Mouse (Mus musculus) mouse embryonic stem cell (cell line): ENCODE measurements around the gene F830045P16Rik.

ENCODE experiments used
- in situ Hi-C, 2 experiments: fragments of 300-500 bp; cut with MboI; formaldehyde crosslinking; loops; 1 replicate in 1 of 2; 3 replicates in 1 of 2; pipeline ENCODE4 v1.14.3; 2019 to 2020; ENCODE audit warnings: low sequenced_read_pairs in 2 of 2, low pct_unique_long_range_greater_than_20kb in 1 of 2, mixed read lengths in 1 of 2; ENCODE audit not compliant: unreplicated experiment in 1 of 2

Gene F830045P16Rik

DNA sequence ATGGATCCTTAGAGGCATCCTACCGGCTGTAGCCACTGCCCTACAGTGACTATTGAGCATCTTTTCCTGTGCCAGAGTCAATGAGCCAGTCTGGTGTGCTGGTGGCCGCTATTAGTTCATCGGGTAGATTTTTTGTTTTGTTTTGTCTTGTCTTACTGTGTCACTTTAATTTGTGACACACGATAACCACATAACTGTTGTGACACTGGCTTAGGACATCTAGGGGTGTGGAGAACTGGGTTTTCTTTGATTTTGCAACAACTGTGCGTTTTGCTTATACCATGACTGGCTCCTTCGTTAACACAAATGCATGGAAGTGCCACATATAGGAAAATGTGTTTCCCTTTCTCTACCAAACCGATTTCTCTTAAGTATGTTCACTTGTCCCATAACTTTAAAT, 126.1 kb downstream of the F830045P16Rik start:
- in situ Hi-C loops, result loop anchor here in 1 of 2 experiments (25.0 kb wide), 1 partner anchor 248 kb away; no protein-coding TSS in a partner anchor

DNA sequence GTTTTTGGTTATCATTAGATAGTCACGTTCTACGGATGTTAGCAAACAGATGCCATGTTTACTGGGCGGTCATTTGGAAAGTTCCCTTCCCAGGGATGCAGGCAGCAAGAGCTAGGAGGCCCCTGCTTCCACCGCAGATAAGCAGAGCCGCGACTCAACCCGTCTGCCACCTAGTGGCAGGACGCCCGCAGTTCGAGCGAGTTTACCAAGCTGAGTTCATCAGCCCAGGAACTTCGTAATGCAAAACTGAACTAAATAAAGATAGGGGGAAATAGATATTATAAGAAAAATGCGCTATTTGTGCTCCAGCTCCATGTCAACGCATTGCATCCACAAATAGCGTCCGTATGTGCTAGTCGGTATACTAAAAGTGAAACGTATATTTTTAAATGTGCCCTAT, 127.9 kb downstream of the F830045P16Rik start:
- in situ Hi-C loops, result loop anchor here in 1 of 2 experiments (25.0 kb wide), 1 partner anchor 246 kb away; no protein-coding TSS in a partner anchor
